Mouse (Mus musculus) heart, adult 2 months (tissue): ENCODE results near the gene Gin1.

Experiments used
- CTCF ChIP-seq: fragments of 200-600 bp; IDR thresholded peaks from 2 replicates; pipeline ENCODE4 v1.8.1; 2022; ENCODE audit warnings: antibody characterized with exemption, mild to moderate bottlenecking, moderate library complexity
- EP300 ChIP-seq: fragments of 200-500 bp; IDR thresholded peaks from 2 replicates; pipeline ENCODE4 v1.6.1; 2011; ENCODE audit warnings: low read depth, low read length, control low read depth; ENCODE audit not compliant: insufficient read depth
- POLR2A ChIP-seq: fragments of 200-500 bp; IDR thresholded peaks from 2 replicates; pipeline ENCODE4 v1.6.1; 2011; ENCODE audit warnings: mild to moderate bottlenecking, low read depth, low read length, control low read depth; ENCODE audit not compliant: insufficient read depth

- TF ChIP-seq POLR2A (no peak), EP300 (no peak), CTCF (no peak)
Measured at GRCm38 (mm10) chr1:97768089-97768488, 1.9 kb upstream of the Gin1 start.
